ENCODE assay signal across 9 mouse cellular contexts in the genomic region with DNA sequence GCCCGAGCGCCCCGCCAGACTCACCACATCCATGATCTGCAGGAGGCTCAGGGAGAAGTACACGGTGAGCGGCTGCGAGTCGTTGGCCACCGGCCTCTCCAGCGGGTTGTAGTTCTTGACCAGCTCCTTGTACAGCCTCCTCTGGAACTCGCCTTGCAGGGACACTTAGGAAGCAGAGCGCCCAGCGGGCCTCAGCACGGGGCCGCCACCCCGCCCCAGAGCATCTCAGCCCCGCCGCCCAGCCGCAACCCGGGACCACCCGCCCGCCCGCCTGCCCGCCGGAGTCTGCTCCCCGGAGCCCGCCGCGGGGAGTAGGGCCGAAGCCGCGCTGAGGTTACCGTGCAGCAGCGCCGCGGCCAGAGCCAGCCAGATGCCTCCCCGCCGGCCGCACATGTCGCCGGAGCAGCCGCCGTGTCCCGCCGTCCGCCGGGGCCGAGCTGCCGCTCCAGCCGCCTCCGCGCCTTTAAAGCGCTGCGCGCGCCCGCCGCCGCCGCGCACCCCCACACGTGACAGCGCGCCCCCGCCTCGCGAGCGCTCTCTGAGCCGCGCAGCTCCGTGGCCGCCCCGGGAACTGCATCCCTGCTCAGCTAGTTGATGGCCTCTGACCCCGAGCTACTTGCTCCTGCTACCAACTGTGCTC. TPM values are rescaled to one million over a fixed set of nuclear protein-coding genes. Genes with fewer than 3 reads are reported as not detected.
A peak's percentile ranks its signal among the peaks of the same experiment; 100 is the strongest.
DNase-seq lines count a peak whose midpoint lies in the region; ATAC-seq and TF ChIP-seq lines count a peak whose summit lies in the region.
"Had no signal": no experiment of that assay in that cellular context is flagged by ENCODE, and none has a peak within 500 bp of the region (broad histone marks: within the 10 kb centered on the region; RNA-seq: fewer than 3 reads in every experiment).

A gene (minus strand): TSS at position 486 of the 640 bp plus-strand sequence.

- 0 out of 2 replicates have a peak within 1 kb of the TSS, but pooled peaks have one; percentile 30 for H3K27ac ChIP-seq in hindbrain, embryonic 11.5 days (ENCODE audit: low read depth, low read length)

- CTCF ChIA-PET in Patski (lab: Charles Lee): interaction anchor here (1.1 to 1.2 kb wide), 2 partner anchors 16 to 272 kb away, joined by 3 read pairs; no protein-coding TSS in a partner anchor

- no peak for DNase-seq in Patski (ENCODE audit: low read depth, low spot score)
- DNase-seq in cerebellum, postnatal 14 days: peak; percentile 90 to 91
- peak; percentile 71 to 76 for DNase-seq in frontal cortex, postnatal 25 days (ENCODE audit: low spot score in 2 of 2)
- peak; percentile 94 for DNase-seq in hindbrain, embryonic 11.5 days (ENCODE audit: low spot score)
- DNase-seq in layer of hippocampus, adult 9-10 months (ENCODE audit: low spot score): peak; percentile 25
- peak; percentile 54 to 57 for DNase-seq in lung, adult 18-20 months
- peak; percentile 68 for DNase-seq in ovary, postnatal 14 days (ENCODE audit: low spot score)
- DNase-seq in urinary bladder, postnatal 25 days (ENCODE audit: low spot score): peak; percentile 64

- H3K9ac ChIP-seq in hindbrain, embryonic 11.5 days (ENCODE audit: low read depth, low read length): peak within 1 kb of the TSS; percentile 74

- H3K9me3 ChIP-seq in hindbrain, embryonic 11.5 days (ENCODE audit: control insufficient read depth, low read length): no peaks in the 10 kb centered on the region

- H3K36me3 ChIP-seq in hindbrain, embryonic 11.5 days (ENCODE audit: control insufficient read depth, insufficient read depth, low read length): no peaks in the 10 kb centered on the region
- H3K36me3 ChIP-seq: G1E had no signal

- H3K4me1 ChIP-seq in hindbrain, embryonic 11.5 days (replicated peaks; ENCODE audit: control insufficient read depth, insufficient read depth, low read length): no peaks in the 10 kb centered on the region

- H3K4me2 ChIP-seq in hindbrain, embryonic 11.5 days (replicated peaks; ENCODE audit: low read depth, low read length): peak within 1 kb of the TSS; percentile 82

- H3K4me3 ChIP-seq in hindbrain, embryonic 11.5 days (ENCODE audit: low read depth, low read length): peak within 1 kb of the TSS; percentile 72

- in situ Hi-C loops in Patski (cut with MboI; ENCODE audit: low pct_unique_long_range_greater_than_20kb): no loop called here

- no peaks in the 10 kb centered on the region for H3K27me3 ChIP-seq in Patski
- H3K27me3 ChIP-seq in hindbrain, embryonic 11.5 days (ENCODE audit: control insufficient read depth, insufficient read depth, low read length): no peaks in the 10 kb centered on the region

- peak; percentile 87 for ATAC-seq in Patski
- ATAC-seq in hindbrain, embryonic 11.5 days (ENCODE audit: low FRiP score): peak; percentile 95

- WGBS in hindbrain, embryonic 11.5 days: 0% methylated on average over 64 of the region's 73 CpGs

- POLR2A ChIA-PET in Patski (lab: Charles Lee): no interaction called here

- TF ChIP-seq CTCF in Patski (IDR thresholded peaks at IDR 0.05): peak; percentile 78

RNA-seq across cellular contexts. Expression of the gene that starts here (rescaled TPM):
- 0.83 TPM for polyA plus RNA-seq in Patski (2021)
- polyA plus RNA-seq in hindbrain, embryonic 11.5 days (2014; fragmentation: Nextera tagmentation; extraction: Ambion mirVana): 8.0 and 8.5 TPM in 2 replicates
- polyA plus RNA-seq: G1E had no signal

Comparison
In these comparisons a context has a peak if more than half of its experiments do, and no peak if none do; other contexts are left out.
1. Peak in ATAC-seq in Patski; RNA of the gene not detected or under 1 TPM.